Mouse (Mus musculus): ENCODE measurements around the gene Zfp112. TPM values are rescaled to one million over a fixed set of nuclear protein-coding genes. Genes with fewer than 3 reads are reported as not detected.
"Not testable (repeated sequence)": the region's sequence is repeated elsewhere in the genome, so short reads cannot be mapped to it uniquely, and the experiment has no call there.

Gene Zfp112
- polyA plus RNA-seq (2015; fragmentation: Nextera tagmentation; extraction: Ambion mirVana), result 0.76 and 0.86 TPM in 2 replicates

GRCm38 (mm10) chr7:24112156-24112856 is at the start of gene Zfp112:
TSS of gene Zfp112 (plus strand) at chr7:24112314.
- Histone ChIP-seq H3K9me3 (ENCODE audit: low read length) (peaks cover 17% of the 10 kb centered on the region), H3K27ac (ENCODE audit: low read depth) (peak within 1 kb of the TSS; percentile 87), H3K4me1 (ENCODE audit: insufficient read depth) (peaks cover 4% of the 10 kb centered on the region; the same call in 1 of the 2 replicates), H3K4me3 (ENCODE audit: low read depth, low read length) (peak within 1 kb of the TSS; percentile 56), H3K4me2 (ENCODE audit: low read depth, low read length) (peak within 1 kb of the TSS; percentile 79), H3K36me3 (replicated peaks; ENCODE audit: insufficient read depth, low read length) (peaks cover 6% of the 10 kb centered on the region; the same call in 1 of the 2 replicates), H3K9ac (replicated peaks) (peak within 1 kb of the TSS; percentile 76), H3K27me3 (ENCODE audit: insufficient read depth, low read length) (no peaks in the 10 kb centered on the region)
- DNase-seq (peak; percentile 81), ATAC-seq (peak; percentile 95)
- whole genome bisulfite sequencing (ENCODE audit: insufficient replicate concordance), result 5% methylated on average over 23 of the region's 23 CpGs
- TF ChIP-seq EP300 (IDR thresholded peaks at IDR 0.05; ENCODE audit: low read depth), result peak; percentile 41; the same call in 1 of the 2 replicates
- TF ChIP-seq CTCF (IDR thresholded peaks at IDR 0.05; ENCODE audit: low read depth), result no peak

GRCm38 (mm10) chr7:24074424-24074823 is 37.7 kb upstream of the Zfp112 start:
- not testable (repeated sequence) for H3K27ac ChIP-seq (ENCODE audit: low read depth); H3K36me3 ChIP-seq (replicated peaks; ENCODE audit: insufficient read depth, low read length); H3K9me3 ChIP-seq (ENCODE audit: low read length); H3K4me2 ChIP-seq (ENCODE audit: low read depth, low read length); DNase-seq; H3K27me3 ChIP-seq (ENCODE audit: insufficient read depth, low read length); ATAC-seq; H3K4me3 ChIP-seq (ENCODE audit: low read depth, low read length); H3K9ac ChIP-seq (replicated peaks); H3K4me1 ChIP-seq (ENCODE audit: insufficient read depth)
- 25% methylated on average over 1 of the region's 1 CpGs for WGBS (ENCODE audit: insufficient replicate concordance)

GRCm38 (mm10) chr7:24081634-24082431 is 30.3 kb upstream of the Zfp112 start, which contains the start of gene Zfp180:
TSS of gene Zfp180 (plus strand) at chr7:24081924.
- Histone ChIP-seq H3K4me3 (ENCODE audit: low read depth, low read length) (peak within 1 kb of the TSS; percentile 98), H3K9me3 (ENCODE audit: low read length) (no peaks in the 10 kb centered on the region), H3K4me2 (ENCODE audit: low read depth, low read length) (peak within 1 kb of the TSS; percentile 89), H3K9ac (replicated peaks) (peak within 1 kb of the TSS; percentile 89), H3K27me3 (ENCODE audit: insufficient read depth, low read length) (no peaks in the 10 kb centered on the region), H3K4me1 (ENCODE audit: insufficient read depth) (peaks cover 18% of the 10 kb centered on the region), H3K27ac (ENCODE audit: low read depth) (peak within 1 kb of the TSS; percentile 93), H3K36me3 (replicated peaks; ENCODE audit: insufficient read depth, low read length) (peaks cover 5% of the 10 kb centered on the region; the same call in 1 of the 2 replicates)
- WGBS (ENCODE audit: insufficient replicate concordance), result 20% methylated on average over 44 of the region's 44 CpGs
- no peak for TF ChIP-seq CTCF (IDR thresholded peaks at IDR 0.05; ENCODE audit: low read depth)
- TF ChIP-seq EP300 (IDR thresholded peaks at IDR 0.05; ENCODE audit: low read depth), result no peak
- DNase-seq (peak; percentile 93), ATAC-seq (peak; percentile 99)

- Histone ChIP-seq H3K27me3 (ENCODE audit: insufficient read depth, low read length) (no peaks in the 10 kb centered on the region), H3K9me3 (ENCODE audit: low read length) (no peaks in the 10 kb centered on the region), H3K9ac (replicated peaks) (peak overlapping the region; percentile 89), H3K4me1 (ENCODE audit: insufficient read depth) (peaks cover 18% of the 10 kb centered on the region), H3K4me2 (ENCODE audit: low read depth, low read length) (peak overlapping the region; percentile 89), H3K36me3 (replicated peaks; ENCODE audit: insufficient read depth, low read length) (peaks cover 5% of the 10 kb centered on the region; the same call in 1 of the 2 replicates), H3K4me3 (ENCODE audit: low read depth, low read length) (peak overlapping the region; percentile 98), H3K27ac (ENCODE audit: low read depth) (peak overlapping the region; percentile 93)
- DNase-seq, result peak; percentile 16
- TF ChIP-seq EP300 (IDR thresholded peaks at IDR 0.05; ENCODE audit: low read depth), result no peak
- no peak for TF ChIP-seq CTCF (IDR thresholded peaks at IDR 0.05; ENCODE audit: low read depth)
- ATAC-seq, result peak; percentile 22
- WGBS (ENCODE audit: insufficient replicate concordance), result 35% methylated on average over 15 of the region's 15 CpGs
Observed at GRCm38 (mm10) chr7:24082457-24083235, 29.5 kb upstream of the Zfp112 start.

GRCm38 (mm10) chr7:24086871-24087270 is 25.2 kb upstream of the Zfp112 start:
- Histone ChIP-seq H3K9me3 (ENCODE audit: low read length) (no peaks in the 10 kb centered on the region), H3K27ac (ENCODE audit: low read depth) (no peak overlapping the region), H3K4me3 (ENCODE audit: low read depth, low read length) (no peak overlapping the region), H3K4me1 (ENCODE audit: insufficient read depth) (peaks cover 13% of the 10 kb centered on the region), H3K4me2 (ENCODE audit: low read depth, low read length) (no peak overlapping the region), H3K9ac (replicated peaks) (no peak overlapping the region), H3K36me3 (replicated peaks; ENCODE audit: insufficient read depth, low read length) (peaks cover 8% of the 10 kb centered on the region; the same call in 1 of the 2 replicates), H3K27me3 (ENCODE audit: insufficient read depth, low read length) (no peaks in the 10 kb centered on the region)
- ATAC-seq (no peak), DNase-seq (peak; percentile 0)
- WGBS (ENCODE audit: insufficient replicate concordance), result 90% methylated on average over 4 of the region's 4 CpGs
- TF ChIP-seq EP300 (IDR thresholded peaks at IDR 0.05; ENCODE audit: low read depth) (no peak), CTCF (IDR thresholded peaks at IDR 0.05; ENCODE audit: low read depth) (no peak)

All from liver, postnatal 0 days (tissue).